Mouse (Mus musculus) kidney, postnatal 0 days (tissue): ENCODE measurements around the gene Coq7. TPM values are rescaled to one million over a fixed set of nuclear protein-coding genes. Genes with fewer than 3 reads are reported as not detected.

Experiments used
- ATAC-seq: fragments of 200-750 bp; cut with Nextera tagmentation; replicated peaks from 2 replicates; pipeline ENCODE4 v1.8.0; 2017; ENCODE audit warnings: low read depth, moderate number of reproducible peaks, moderate TSS enrichment, moderate library complexity; ENCODE audit not compliant: low FRiP score
- DNase-seq: peaks from one replicate; pipeline ENCODE4 v3.0.0-alpha.2; 2016; ENCODE audit warnings: low spot score
- H3K27ac ChIP-seq: fragments of 300-500 bp; sonication (generic); 2 replicates; pipeline ENCODE4 v1.5.1; 2014; ENCODE audit warnings: mild to moderate bottlenecking
- H3K27me3 ChIP-seq: fragments of 300-500 bp; sonication (generic); 2 replicates; pipeline ENCODE4 v1.6.1; 2014; ENCODE audit warnings: low read length, mixed read lengths; ENCODE audit not compliant: insufficient read depth
- H3K36me3 ChIP-seq: fragments of 300-500 bp; sonication (generic); 2 replicates; pipeline ENCODE4 v1.6.1; 2014; ENCODE audit warnings: low read length, mixed read lengths; ENCODE audit not compliant: insufficient read depth
- H3K4me1 ChIP-seq: fragments of 300-500 bp; sonication (generic); replicated peaks from 2 replicates; pipeline ENCODE4 v1.6.1; 2014; ENCODE audit warnings: antibody characterized with exemption, low read length, mixed read lengths; ENCODE audit not compliant: insufficient read depth
- H3K4me2 ChIP-seq: fragments of 300-500 bp; sonication (generic); 2 replicates; pipeline ENCODE4 v1.6.1; 2014; ENCODE audit warnings: mild to moderate bottlenecking, low read length, moderate library complexity, mixed read lengths
- H3K4me3 ChIP-seq: fragments of 300-500 bp; sonication (generic); replicated peaks from 2 replicates; pipeline ENCODE4 v1.5.1; 2014; ENCODE audit warnings: low read depth, low read length
- H3K9ac ChIP-seq: fragments of 300-500 bp; sonication (generic); 2 replicates; pipeline ENCODE4 v1.6.1; 2014; ENCODE audit warnings: low read depth, low read length
- H3K9me3 ChIP-seq: fragments of 300-500 bp; sonication (generic); replicated peaks from 2 replicates; pipeline ENCODE4 v1.6.1; 2016; ENCODE audit warnings: low read length, inconsistent platforms, mixed read lengths
- CTCF ChIP-seq: IDR thresholded peaks from 2 replicates; pipeline ENCODE4 v1.5.1; 2016; ENCODE audit warnings: antibody characterized with exemption, low read depth, mild to moderate bottlenecking, moderate library complexity
- WGBS: fragments of 180-500 bp; shearing (Covaris S2); extraction: QIAGEN DNeasy Blood & Tissue Kit; methylation state at CpG from one replicate; pipeline ENCODE4 v1.1.7; 2014; 5-methylcytosine and 5-hydroxymethylcytosine counted together
- polyA plus RNA-seq: library from polyadenylated mRNA; unstranded; fragments of >200 nt; fragmentation: Nextera tagmentation; extraction: Ambion mirVana; gene quantifications from 2 replicates; pipeline ENCODE4 v1.2.1, GENCODE M21; 2015

The Coq7 gene
- polyA plus RNA-seq, 1 experiment from 2014 or later = 168 TPM

DNA sequence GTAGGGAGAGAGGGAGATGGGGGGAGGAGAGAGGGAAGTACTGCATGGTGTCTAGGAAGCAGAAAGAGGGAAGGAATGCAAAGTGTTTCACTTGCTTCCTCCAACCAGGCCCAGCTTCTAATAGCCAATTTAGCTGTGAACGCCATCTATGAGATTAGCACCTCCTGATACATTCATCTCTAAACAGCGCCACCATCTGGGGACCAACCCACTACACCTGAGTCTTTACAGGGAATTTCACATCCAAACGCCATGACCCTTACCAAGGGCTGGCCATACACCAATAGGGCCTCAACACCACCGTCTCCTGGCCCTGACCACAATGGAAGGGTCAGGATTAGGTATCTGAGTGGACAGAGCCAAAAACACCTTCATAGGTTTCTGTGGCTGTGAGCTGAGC, 20.7 kb upstream of the Coq7 start:
- no peak for ATAC-seq
- Histone ChIP-seq H3K4me3 (no peak overlapping the region), H3K36me3 (no peaks in the 10 kb centered on the region), H3K27ac (no peak overlapping the region), H3K27me3 (no peaks in the 10 kb centered on the region), H3K9ac (no peak overlapping the region), H3K9me3 (no peaks in the 10 kb centered on the region), H3K4me1 (no peaks in the 10 kb centered on the region), H3K4me2 (no peak overlapping the region)
- 72% methylated on average over 4 of the region's 4 CpGs for WGBS
- TF ChIP-seq CTCF = no peak
- no peak for DNase-seq

DNA sequence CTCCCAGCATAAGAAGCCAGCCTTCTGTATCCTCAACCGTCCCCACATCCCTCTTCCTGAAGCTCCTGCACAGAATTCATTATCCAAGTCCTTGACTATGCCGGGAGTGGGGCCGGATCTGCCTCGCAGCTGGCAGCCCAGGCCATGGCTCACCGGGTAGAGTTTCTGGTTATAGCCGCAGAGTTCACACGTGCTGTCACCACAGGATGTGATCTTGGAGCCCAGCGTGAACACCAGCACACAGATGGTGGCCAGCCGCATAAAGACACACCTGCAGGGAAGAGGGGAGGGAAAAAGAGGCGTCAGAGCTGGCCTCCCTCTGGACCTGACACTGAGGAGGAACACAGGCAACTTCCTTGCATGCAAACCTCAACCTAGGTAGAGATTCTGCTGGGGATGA, 14.3 kb upstream of the Coq7 start:
- no peak overlapping the region for H3K4me2 ChIP-seq
- H3K36me3 ChIP-seq = no peaks in the 10 kb centered on the region
- TF ChIP-seq CTCF = no peak
- H3K27ac ChIP-seq = no peak overlapping the region
- H3K9ac ChIP-seq = no peak overlapping the region
- no peak overlapping the region for H3K4me3 ChIP-seq
- no peaks in the 10 kb centered on the region for H3K9me3 ChIP-seq
- no peaks in the 10 kb centered on the region for H3K4me1 ChIP-seq
- WGBS = 70% methylated on average over 10 of the region's 10 CpGs
- no peak for DNase-seq
- no peak for ATAC-seq
- H3K27me3 ChIP-seq = no peaks in the 10 kb centered on the region

DNA sequence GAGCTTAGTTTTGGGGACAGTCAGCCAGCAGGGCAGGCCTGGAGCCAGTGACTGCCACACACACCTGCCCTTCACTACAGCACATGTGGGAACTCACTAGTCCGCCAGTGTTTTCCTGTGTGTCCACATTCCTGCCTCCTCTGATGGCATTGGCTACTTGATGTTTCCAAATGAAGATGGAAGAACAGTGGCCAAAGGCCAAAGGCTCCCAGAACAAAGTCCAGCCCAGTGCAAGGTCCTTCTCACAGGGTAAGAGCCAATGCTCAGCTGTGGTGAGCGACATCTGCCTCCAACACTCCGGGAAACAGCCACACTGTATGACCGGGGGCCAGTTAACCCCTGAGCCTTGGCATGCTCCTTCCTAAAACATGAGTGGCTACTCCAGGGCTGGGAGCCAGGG, 11.0 kb upstream of the Coq7 start:
- Histone ChIP-seq H3K27ac (no peak overlapping the region), H3K4me3 (no peak overlapping the region), H3K4me2 (no peak overlapping the region), H3K4me1 (no peaks in the 10 kb centered on the region), H3K36me3 (no peaks in the 10 kb centered on the region), H3K9me3 (no peaks in the 10 kb centered on the region), H3K9ac (no peak overlapping the region), H3K27me3 (no peaks in the 10 kb centered on the region)
- DNase-seq (no peak), ATAC-seq (no peak)
- WGBS = 74% methylated on average over 4 of the region's 4 CpGs
- no peak for TF ChIP-seq CTCF

DNA sequence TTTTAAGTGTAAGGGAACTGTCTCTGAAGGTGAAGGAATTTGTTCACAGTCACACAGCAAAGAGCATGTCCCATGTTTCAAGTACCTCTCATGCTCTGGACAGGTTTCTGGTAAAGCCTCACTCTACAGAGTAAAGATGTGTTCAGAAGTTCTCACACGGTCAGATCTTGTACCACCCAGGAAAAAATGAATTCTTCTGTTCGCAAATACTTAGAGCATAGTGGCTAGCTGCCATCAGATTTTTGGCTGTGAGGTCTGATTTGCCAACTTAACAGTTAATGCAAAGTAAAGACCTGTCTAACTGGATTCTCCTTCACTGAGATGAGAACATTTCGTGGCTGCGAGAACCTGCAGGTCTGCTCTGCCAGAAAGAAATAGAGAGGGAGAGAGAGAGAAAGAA, 1.9 kb upstream of the Coq7 start:
- ATAC-seq (no peak), DNase-seq (no peak)
- WGBS = 88% methylated on average over 4 of the region's 4 CpGs
- H3K36me3 ChIP-seq = no peaks in the 10 kb centered on the region
- H3K27ac ChIP-seq = no peak overlapping the region
- no peak overlapping the region for H3K4me2 ChIP-seq
- H3K9me3 ChIP-seq = no peaks in the 10 kb centered on the region
- H3K4me3 ChIP-seq = no peak overlapping the region
- no peak overlapping the region for H3K9ac ChIP-seq
- no peaks in the 10 kb centered on the region for H3K4me1 ChIP-seq
- no peak for TF ChIP-seq CTCF
- no peaks in the 10 kb centered on the region for H3K27me3 ChIP-seq

GRCm38 (mm10) chr7:118534326-118534725, 1.2 kb upstream of the Coq7 start:
- no peak for TF ChIP-seq CTCF
- H3K4me1 ChIP-seq = no peaks in the 10 kb centered on the region
- no peak for ATAC-seq
- no peak overlapping the region for H3K9ac ChIP-seq
- H3K27ac ChIP-seq = no peak overlapping the region
- no peaks in the 10 kb centered on the region for H3K27me3 ChIP-seq
- H3K4me3 ChIP-seq = no peak overlapping the region
- no peaks in the 10 kb centered on the region for H3K36me3 ChIP-seq
- 80% methylated on average over 3 of the region's 3 CpGs for WGBS
- H3K4me2 ChIP-seq = no peak overlapping the region
- H3K9me3 ChIP-seq = no peaks in the 10 kb centered on the region
- no peak for DNase-seq

- WGBS = under 1% methylated on average over 36 of the region's 36 CpGs
- no peaks in the 10 kb centered on the region for H3K27me3 ChIP-seq
- H3K4me3 ChIP-seq = peak overlapping the region; percentile 80
- DNase-seq = peak; percentile 94
- H3K36me3 ChIP-seq = peaks cover 5% of the 10 kb centered on the region; the same call in 1 of the 2 replicates
- peak overlapping the region; percentile 88 for H3K9ac ChIP-seq
- peak; percentile 94 for ATAC-seq
- no peaks in the 10 kb centered on the region for H3K9me3 ChIP-seq
- TF ChIP-seq CTCF = 0 out of 2 replicates have a peak, but pooled peaks have one; percentile 5
- H3K4me1 ChIP-seq = no peaks in the 10 kb centered on the region
- H3K4me2 ChIP-seq = peak overlapping the region; percentile 73
- peak overlapping the region; percentile 96 for H3K27ac ChIP-seq
These were observed 508 bp downstream of the Coq7 start for GRCm38 (mm10) chr7:118532519-118533177.

DNA sequence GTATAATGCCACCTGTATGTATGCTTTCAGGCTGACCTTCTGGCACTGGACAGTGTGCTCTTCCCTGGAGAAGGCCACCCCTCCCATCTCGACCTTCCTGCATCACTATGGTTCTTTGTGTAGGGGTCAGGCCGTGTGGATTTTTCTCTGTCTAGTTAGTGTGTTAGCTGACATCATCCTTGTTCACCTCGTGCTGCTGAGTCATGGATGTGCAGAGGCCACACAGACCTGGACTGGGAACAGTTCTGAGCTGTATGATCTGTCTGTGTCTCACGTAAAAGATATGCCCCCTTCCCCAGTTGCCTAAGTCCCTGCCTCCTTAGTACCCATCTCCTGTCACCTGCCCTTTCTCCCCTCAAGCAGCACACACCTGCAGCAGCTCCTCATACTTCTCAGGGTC, 6.2 kb downstream of the Coq7 start:
- WGBS = 86% methylated on average over 4 of the region's 4 CpGs
- H3K27ac ChIP-seq = no peak overlapping the region
- no peak overlapping the region for H3K4me2 ChIP-seq
- H3K9me3 ChIP-seq = no peaks in the 10 kb centered on the region
- TF ChIP-seq CTCF = no peak
- no peak overlapping the region for H3K4me3 ChIP-seq
- H3K36me3 ChIP-seq = peaks cover 33% of the 10 kb centered on the region
- no peak for DNase-seq
- no peaks in the 10 kb centered on the region for H3K27me3 ChIP-seq
- ATAC-seq = no peak
- no peak overlapping the region for H3K9ac ChIP-seq
- no peaks in the 10 kb centered on the region for H3K4me1 ChIP-seq
